Mouse (Mus musculus): ENCODE data around the gene Ran. TPM values are rescaled to one million over a fixed set of nuclear protein-coding genes. Genes with fewer than 3 reads are reported as not detected.

The Ran gene
- polyA plus RNA-seq, 1 experiment, result 816 TPM

DNA sequence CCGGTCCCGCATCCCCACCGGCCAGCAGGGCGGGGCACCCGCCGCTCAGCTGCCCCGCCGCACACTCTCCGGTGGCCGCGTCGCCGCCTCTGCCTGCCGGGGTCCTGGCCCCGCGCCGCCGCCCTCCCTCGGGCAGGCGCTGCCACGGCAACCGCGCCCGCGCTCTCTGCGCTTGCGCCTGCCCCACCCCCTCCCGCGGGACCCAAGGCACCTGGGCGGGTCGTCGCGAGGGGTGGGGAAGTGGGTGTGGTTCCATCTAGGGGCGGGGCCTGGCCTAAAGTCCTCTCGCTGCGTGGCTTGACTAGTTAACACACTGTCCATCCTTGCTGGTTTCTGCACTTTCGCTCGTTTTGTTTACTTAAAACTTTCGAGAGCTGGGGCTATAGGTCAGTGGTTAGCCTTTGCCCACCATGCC is 11.4 kb upstream of the Ran start, which contains the start of gene Stx2:
Gene Stx2, minus strand, starts transcription at position 163 of the 415 bp plus-strand sequence.
- Histone ChIP-seq H3K36me3 (ENCODE audit: control insufficient read depth) (peaks cover 39% of the 10 kb centered on the region), H3K9me3 (ENCODE audit: control insufficient read depth, low read length) (no peaks in the 10 kb centered on the region), H3K27me3 (ENCODE audit: control insufficient read depth) (no peaks in the 10 kb centered on the region), H3K4me1 (ENCODE audit: control insufficient read depth) (peaks cover 69% of the 10 kb centered on the region), H3K4me3 (replicated peaks) (peak within 1 kb of the TSS; percentile 91)
- no peak for TF ChIP-seq GATA1 (IDR thresholded peaks at IDR 0.05; ENCODE audit: low read length)
- no peak for TF ChIP-seq TAL1 (IDR thresholded peaks at IDR 0.05; ENCODE audit: low read length)

DNA sequence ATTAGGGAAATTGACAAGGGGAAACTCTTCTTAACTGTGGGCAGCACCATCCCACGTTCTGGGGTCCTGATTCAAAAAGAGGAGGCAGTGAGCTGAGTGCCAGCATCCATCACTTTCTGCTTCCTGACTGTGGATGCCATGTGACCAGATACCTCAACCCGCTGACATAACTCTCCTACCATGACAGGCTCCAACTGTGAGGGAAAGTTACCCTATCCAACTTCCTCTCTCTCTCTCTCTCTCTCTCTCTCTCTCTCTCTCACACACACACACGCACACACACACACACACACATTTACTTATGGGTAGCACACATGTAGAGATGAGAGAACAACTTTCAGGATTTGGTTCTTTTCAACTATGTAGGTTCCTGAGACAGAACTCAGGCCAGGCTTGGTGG is 10.3 kb upstream of the Ran start:
- Histone ChIP-seq H3K4me3 (replicated peaks) (no peak overlapping the region), H3K36me3 (ENCODE audit: control insufficient read depth) (peaks cover 27% of the 10 kb centered on the region), H3K9me3 (ENCODE audit: control insufficient read depth, low read length) (no peaks in the 10 kb centered on the region), H3K4me1 (ENCODE audit: control insufficient read depth) (peaks cover 58% of the 10 kb centered on the region), H3K27me3 (ENCODE audit: control insufficient read depth) (no peaks in the 10 kb centered on the region)
- TF ChIP-seq GATA1 (IDR thresholded peaks at IDR 0.05; ENCODE audit: low read length) (no peak), TAL1 (IDR thresholded peaks at IDR 0.05; ENCODE audit: low read length) (no peak)

DNA sequence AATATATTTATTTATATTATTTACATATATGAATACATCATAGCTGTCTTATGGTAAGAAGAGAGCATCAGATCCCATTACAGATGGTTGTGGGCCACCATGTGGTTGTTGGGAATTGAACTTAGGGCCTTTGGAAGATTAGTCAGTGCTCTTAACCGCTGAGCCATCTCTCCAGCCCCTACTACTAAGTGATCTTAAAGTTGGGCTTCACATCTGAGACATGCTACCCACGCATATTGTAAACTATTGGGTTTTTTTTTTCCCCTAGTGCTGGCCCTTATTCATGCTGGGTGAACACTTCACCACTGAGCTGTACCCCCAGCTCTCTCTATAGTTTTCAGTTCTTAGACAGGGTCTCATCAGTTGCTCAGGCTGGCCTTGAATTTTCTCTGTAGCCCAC is 8.9 kb upstream of the Ran start:
- Histone ChIP-seq H3K9me3 (ENCODE audit: control insufficient read depth, low read length) (no peaks in the 10 kb centered on the region), H3K36me3 (ENCODE audit: control insufficient read depth) (peaks cover 14% of the 10 kb centered on the region), H3K4me1 (ENCODE audit: control insufficient read depth) (peaks cover 44% of the 10 kb centered on the region), H3K27me3 (ENCODE audit: control insufficient read depth) (no peaks in the 10 kb centered on the region), H3K4me3 (replicated peaks) (no peak overlapping the region)
- TF ChIP-seq TAL1 (IDR thresholded peaks at IDR 0.05; ENCODE audit: low read length) (no peak), GATA1 (IDR thresholded peaks at IDR 0.05; ENCODE audit: low read length) (no peak)

DNA sequence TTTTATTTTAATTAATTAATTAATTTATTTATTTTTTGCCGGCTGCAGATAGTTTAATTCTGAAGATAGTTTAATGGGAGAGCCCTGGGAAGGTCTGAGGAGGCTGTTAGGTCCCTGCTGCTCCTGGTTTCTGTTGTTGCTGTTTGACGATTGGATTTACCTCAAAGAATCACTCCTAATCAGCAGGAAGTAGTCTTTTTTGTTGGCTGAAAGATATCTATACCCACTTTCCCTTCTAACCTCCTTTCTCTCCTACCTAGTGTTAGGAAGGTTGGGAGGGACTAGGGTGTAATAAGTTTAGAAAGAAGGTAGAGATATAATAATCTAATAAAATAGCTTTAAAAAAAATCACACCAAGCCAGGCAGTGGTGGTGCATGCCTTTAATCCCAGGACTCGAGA is 4.8 kb upstream of the Ran start:
- TF ChIP-seq TAL1 (IDR thresholded peaks at IDR 0.05; ENCODE audit: low read length) (no peak), GATA1 (IDR thresholded peaks at IDR 0.05; ENCODE audit: low read length) (no peak)
- peaks cover 5% of the 10 kb centered on the region for H3K36me3 ChIP-seq (ENCODE audit: control insufficient read depth)
- H3K4me1 ChIP-seq (ENCODE audit: control insufficient read depth), result peaks cover 44% of the 10 kb centered on the region
- H3K4me3 ChIP-seq (replicated peaks), result no peak overlapping the region
- H3K27me3 ChIP-seq (ENCODE audit: control insufficient read depth), result no peaks in the 10 kb centered on the region
- no peaks in the 10 kb centered on the region for H3K9me3 ChIP-seq (ENCODE audit: control insufficient read depth, low read length)

DNA sequence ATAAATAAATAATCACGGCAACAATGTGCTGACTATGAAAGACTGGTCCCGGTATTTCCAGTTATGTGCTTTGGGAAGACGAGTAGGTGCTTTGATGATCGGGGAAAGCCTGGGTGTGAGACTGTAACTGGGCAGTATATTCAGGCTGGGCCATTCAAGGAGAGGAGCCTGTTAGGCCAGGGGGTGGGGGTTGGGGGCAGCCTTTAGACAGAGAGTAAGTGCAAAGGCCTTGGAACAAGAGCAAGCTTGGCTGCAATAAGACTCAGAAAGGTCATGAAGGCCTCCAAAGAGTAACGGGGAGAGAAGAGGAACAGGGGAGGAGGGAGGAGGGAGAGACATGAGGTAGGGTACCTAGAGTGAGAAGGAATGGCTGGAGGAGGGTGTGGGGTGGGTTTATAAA is 4.3 kb upstream of the Ran start:
- Histone ChIP-seq H3K9me3 (ENCODE audit: control insufficient read depth, low read length) (no peaks in the 10 kb centered on the region; the same call in 1 of the 2 replicates), H3K4me3 (replicated peaks) (no peak overlapping the region), H3K4me1 (ENCODE audit: control insufficient read depth) (peaks cover 42% of the 10 kb centered on the region), H3K27me3 (ENCODE audit: control insufficient read depth) (no peaks in the 10 kb centered on the region), H3K36me3 (ENCODE audit: control insufficient read depth) (peaks cover 7% of the 10 kb centered on the region)
- TF ChIP-seq GATA1 (IDR thresholded peaks at IDR 0.05; ENCODE audit: low read length) (no peak), TAL1 (IDR thresholded peaks at IDR 0.05; ENCODE audit: low read length) (no peak)

DNA sequence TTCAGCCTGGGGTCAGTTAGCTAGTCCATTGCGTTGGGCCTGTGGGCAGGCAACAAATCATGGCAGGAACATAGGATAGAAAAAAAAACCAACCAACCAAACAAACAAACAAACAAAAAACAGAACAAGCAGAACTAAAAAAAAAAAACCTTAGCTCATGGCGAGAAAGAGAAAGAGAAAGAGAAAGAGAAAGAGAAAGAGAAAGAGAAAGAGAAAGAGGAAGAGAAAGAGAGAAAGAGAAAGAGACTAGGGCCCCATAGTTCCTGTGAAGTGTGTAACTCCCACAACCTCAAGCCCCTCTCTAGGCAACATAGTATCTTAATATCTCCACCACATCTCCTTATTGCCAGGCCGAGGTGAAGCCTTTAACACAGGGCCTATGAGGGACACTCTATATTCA is 3.5 kb upstream of the Ran start:
- Histone ChIP-seq H3K36me3 (ENCODE audit: control insufficient read depth) (peaks cover 15% of the 10 kb centered on the region), H3K4me3 (replicated peaks) (no peak overlapping the region), H3K27me3 (ENCODE audit: control insufficient read depth) (no peaks in the 10 kb centered on the region), H3K4me1 (ENCODE audit: control insufficient read depth) (peaks cover 41% of the 10 kb centered on the region), H3K9me3 (ENCODE audit: control insufficient read depth, low read length) (no peaks in the 10 kb centered on the region; the same call in 1 of the 2 replicates)
- no peak for TF ChIP-seq TAL1 (IDR thresholded peaks at IDR 0.05; ENCODE audit: low read length)
- TF ChIP-seq GATA1 (IDR thresholded peaks at IDR 0.05; ENCODE audit: low read length), result no peak

DNA sequence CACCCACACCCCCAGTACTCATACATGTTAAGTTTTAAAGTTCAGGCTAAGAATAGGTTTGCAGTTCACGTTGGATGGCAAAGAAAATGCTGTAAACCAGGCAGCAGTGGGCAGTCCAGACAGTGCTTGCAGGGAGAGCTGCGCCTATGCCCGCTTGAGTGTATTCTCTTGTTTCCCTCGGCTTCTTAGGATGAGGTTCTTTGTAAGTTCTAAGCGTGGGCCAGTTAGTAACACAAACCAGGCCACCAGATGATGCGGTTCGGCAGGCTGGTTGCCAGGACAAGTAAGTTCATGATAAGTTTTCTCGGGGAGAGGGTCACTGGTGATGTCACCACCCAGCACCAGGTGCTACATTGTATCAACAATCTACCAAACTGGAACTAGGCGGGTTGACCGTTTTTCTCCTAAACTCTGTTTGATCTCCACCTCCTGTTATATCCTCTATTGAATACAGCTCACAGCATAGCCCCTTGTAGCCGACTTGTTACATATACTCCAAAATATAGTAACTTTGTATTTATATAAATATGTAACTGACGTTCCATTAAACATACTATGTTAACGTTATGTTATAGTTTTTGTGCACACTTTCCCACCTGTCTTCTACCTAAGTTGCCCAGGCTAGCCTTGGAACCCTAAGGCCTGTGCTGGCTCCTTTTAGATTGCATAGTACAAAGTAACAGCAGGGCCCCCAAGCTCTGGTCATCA is 933 bp upstream of the Ran start:
- Histone ChIP-seq H3K9me3 (ENCODE audit: control insufficient read depth, low read length) (no peaks in the 10 kb centered on the region; the same call in 1 of the 2 replicates), H3K4me3 (replicated peaks) (peak overlapping the region; percentile 95), H3K27me3 (ENCODE audit: control insufficient read depth) (no peaks in the 10 kb centered on the region), H3K4me1 (ENCODE audit: control insufficient read depth) (peaks cover 39% of the 10 kb centered on the region), H3K36me3 (ENCODE audit: control insufficient read depth) (peaks cover 41% of the 10 kb centered on the region)
- TF ChIP-seq TAL1 (IDR thresholded peaks at IDR 0.05; ENCODE audit: low read length) (no peak), GATA1 (IDR thresholded peaks at IDR 0.05; ENCODE audit: low read length) (no peak)

DNA sequence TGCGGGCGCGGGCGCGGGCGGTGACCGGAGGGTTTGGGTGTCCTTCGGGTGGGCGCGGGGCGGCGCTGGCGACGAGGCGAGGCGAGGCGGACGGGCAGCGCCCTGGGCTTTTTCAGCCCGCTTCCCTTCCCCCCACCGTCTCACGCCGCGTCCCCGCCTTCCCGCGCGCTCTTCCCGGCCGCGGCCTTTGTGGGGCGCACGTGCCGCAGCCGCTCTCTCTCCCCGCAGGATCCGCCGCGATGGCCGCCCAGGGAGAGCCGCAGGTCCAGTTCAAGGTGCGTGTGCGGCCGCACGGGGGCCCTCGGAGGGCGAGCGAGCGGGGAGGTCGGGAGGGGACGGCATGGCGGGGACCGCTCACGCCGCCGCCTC is 415 bp downstream of the Ran start:
- no peaks in the 10 kb centered on the region; the same call in 1 of the 2 replicates for H3K9me3 ChIP-seq (ENCODE audit: control insufficient read depth, low read length)
- peaks cover 42% of the 10 kb centered on the region for H3K4me1 ChIP-seq (ENCODE audit: control insufficient read depth)
- H3K36me3 ChIP-seq (ENCODE audit: control insufficient read depth), result peaks cover 54% of the 10 kb centered on the region
- no peaks in the 10 kb centered on the region for H3K27me3 ChIP-seq (ENCODE audit: control insufficient read depth)
- peak overlapping the region; percentile 95 for H3K4me3 ChIP-seq (replicated peaks)
- TF ChIP-seq GATA1 (IDR thresholded peaks at IDR 0.05; ENCODE audit: low read length) (no peak), TAL1 (IDR thresholded peaks at IDR 0.05; ENCODE audit: low read length) (no peak)

DNA sequence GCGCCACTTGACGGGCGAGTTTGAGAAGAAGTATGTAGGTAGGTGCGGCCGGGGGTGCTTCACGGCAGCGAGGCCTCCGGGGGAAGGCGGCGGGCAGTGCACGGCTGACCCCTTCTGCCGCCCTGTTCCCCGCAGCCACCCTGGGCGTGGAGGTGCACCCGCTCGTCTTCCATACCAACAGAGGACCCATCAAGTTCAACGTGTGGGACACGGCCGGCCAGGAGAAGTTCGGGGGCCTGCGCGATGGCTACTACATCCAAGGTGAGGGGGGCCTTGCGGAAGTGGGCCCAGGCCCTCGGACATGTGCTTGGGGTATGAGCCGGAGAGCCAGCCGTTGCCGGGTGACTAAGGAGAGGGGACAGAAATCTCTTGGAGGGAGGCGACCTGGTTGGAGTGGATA is 862 bp downstream of the Ran start:
- peaks cover 44% of the 10 kb centered on the region for H3K4me1 ChIP-seq (ENCODE audit: control insufficient read depth)

More for the DNA sequence above, 862 bp downstream of the Ran start:
- H3K9me3 ChIP-seq (ENCODE audit: control insufficient read depth, low read length), result no peaks in the 10 kb centered on the region; the same call in 1 of the 2 replicates
- H3K36me3 ChIP-seq (ENCODE audit: control insufficient read depth), result peaks cover 59% of the 10 kb centered on the region
- TF ChIP-seq TAL1 (IDR thresholded peaks at IDR 0.05; ENCODE audit: low read length), result no peak
- no peak for TF ChIP-seq GATA1 (IDR thresholded peaks at IDR 0.05; ENCODE audit: low read length)
- H3K27me3 ChIP-seq (ENCODE audit: control insufficient read depth), result no peaks in the 10 kb centered on the region
- H3K4me3 ChIP-seq (replicated peaks), result peak overlapping the region; percentile 95
